Mouse (Mus musculus): Measurements from ENCODE around the gene Clec4n.
"Not testable (repeated sequence)": the region's sequence is repeated elsewhere in the genome, so short reads cannot be mapped to it uniquely, and the experiment has no call there.

Clec4n gene

GRCm38 (mm10) chr6:123279443-123279842, 49.8 kb downstream of the Clec4n start:
- TF ChIP-seq NANOG (IDR thresholded peaks at IDR 0.05; ENCODE audit: borderline replicate concordance, low read length) (no peak), CTCF (conservative IDR thresholded peaks at IDR 0.05; ENCODE audit: low read length) (no peak), POU5F1 (IDR thresholded peaks at IDR 0.05; ENCODE audit: borderline replicate concordance, low read length) (no peak)
- peaks cover 19% of the 10 kb centered on the region for H3K9me3 ChIP-seq (ENCODE audit: low read length)
- H3K4me3 ChIP-seq (replicated peaks; ENCODE audit: low read length), result no peak overlapping the region
- no peaks in the 10 kb centered on the region for H3K36me3 ChIP-seq (ENCODE audit: insufficient read depth, low read length)
- H3K27me3 ChIP-seq (ENCODE audit: insufficient read depth, low read length), result no peaks in the 10 kb centered on the region
- H3K4me1 ChIP-seq (replicated peaks; ENCODE audit: low read depth, low read length), result no peaks in the 10 kb centered on the region

- no peak for TF ChIP-seq NANOG (IDR thresholded peaks at IDR 0.05; ENCODE audit: borderline replicate concordance, low read length)
- TF ChIP-seq CTCF (conservative IDR thresholded peaks at IDR 0.05; ENCODE audit: low read length), result no peak
- no peak for TF ChIP-seq POU5F1 (IDR thresholded peaks at IDR 0.05; ENCODE audit: borderline replicate concordance, low read length)
- peaks cover 4% of the 10 kb centered on the region; the same call in 1 of the 2 replicates for H3K4me1 ChIP-seq (replicated peaks; ENCODE audit: low read depth, low read length)
- H3K9me3 ChIP-seq (ENCODE audit: low read length), result no peaks in the 10 kb centered on the region
- no peaks in the 10 kb centered on the region for H3K36me3 ChIP-seq (ENCODE audit: insufficient read depth, low read length)
- no peak overlapping the region for H3K4me3 ChIP-seq (replicated peaks; ENCODE audit: low read length)
- H3K27me3 ChIP-seq (ENCODE audit: insufficient read depth, low read length), result no peaks in the 10 kb centered on the region
These were observed 56.7 kb downstream of the Clec4n start for GRCm38 (mm10) chr6:123286311-123286710.

GRCm38 (mm10) chr6:123288931-123289330, 59.3 kb downstream of the Clec4n start:
- Histone ChIP-seq H3K36me3 (ENCODE audit: insufficient read depth, low read length) (no peaks in the 10 kb centered on the region), H3K9me3 (ENCODE audit: low read length) (peaks cover 6% of the 10 kb centered on the region; the same call in 1 of the 2 replicates), H3K4me1 (replicated peaks; ENCODE audit: low read depth, low read length) (peaks cover 4% of the 10 kb centered on the region; the same call in 1 of the 2 replicates), H3K27me3 (ENCODE audit: insufficient read depth, low read length) (no peaks in the 10 kb centered on the region), H3K4me3 (replicated peaks; ENCODE audit: low read length) (no peak overlapping the region)
- no peak for TF ChIP-seq NANOG (IDR thresholded peaks at IDR 0.05; ENCODE audit: borderline replicate concordance, low read length)
- TF ChIP-seq CTCF (conservative IDR thresholded peaks at IDR 0.05; ENCODE audit: low read length), result no peak
- TF ChIP-seq POU5F1 (IDR thresholded peaks at IDR 0.05; ENCODE audit: borderline replicate concordance, low read length), result no peak

- TF ChIP-seq POU5F1 (IDR thresholded peaks at IDR 0.05; ENCODE audit: borderline replicate concordance, low read length), result no peak
- Histone ChIP-seq H3K9me3 (ENCODE audit: low read length) (peaks cover 6% of the 10 kb centered on the region; the same call in 1 of the 2 replicates), H3K27me3 (ENCODE audit: insufficient read depth, low read length) (no peaks in the 10 kb centered on the region), H3K36me3 (ENCODE audit: insufficient read depth, low read length) (no peaks in the 10 kb centered on the region), H3K4me1 (replicated peaks; ENCODE audit: low read depth, low read length) (peaks cover 4% of the 10 kb centered on the region; the same call in 1 of the 2 replicates), H3K4me3 (replicated peaks; ENCODE audit: low read length) (no peak within 1 kb of the TSS)
These were observed 60.1 kb downstream of the Clec4n start, which contains the start of gene Clec4e for GRCm38 (mm10) chr6:123289753-123290152. TSS of gene Clec4e (minus strand) at chr6:123289870.

- H3K36me3 ChIP-seq (ENCODE audit: insufficient read depth, low read length), result no peaks in the 10 kb centered on the region
- H3K9me3 ChIP-seq (ENCODE audit: low read length), result peaks cover 6% of the 10 kb centered on the region; the same call in 1 of the 2 replicates
- H3K4me1 ChIP-seq (replicated peaks; ENCODE audit: low read depth, low read length), result peaks cover 4% of the 10 kb centered on the region; the same call in 1 of the 2 replicates
- TF ChIP-seq POU5F1 (IDR thresholded peaks at IDR 0.05; ENCODE audit: borderline replicate concordance, low read length) (no peak), CTCF (conservative IDR thresholded peaks at IDR 0.05; ENCODE audit: low read length) (no peak), NANOG (IDR thresholded peaks at IDR 0.05; ENCODE audit: borderline replicate concordance, low read length) (no peak)
- no peak overlapping the region for H3K4me3 ChIP-seq (replicated peaks; ENCODE audit: low read length)
- H3K27me3 ChIP-seq (ENCODE audit: insufficient read depth, low read length), result no peaks in the 10 kb centered on the region
These were observed 63.2 kb downstream of the Clec4n start for GRCm38 (mm10) chr6:123292751-123293400.

- H3K36me3 ChIP-seq (ENCODE audit: insufficient read depth, low read length); H3K27me3 ChIP-seq (ENCODE audit: insufficient read depth, low read length); H3K9me3 ChIP-seq (ENCODE audit: low read length): not testable (repeated sequence)
These were observed 63.9 kb downstream of the Clec4n start for GRCm38 (mm10) chr6:123293509-123293908.

More at GRCm38 (mm10) chr6:123293509-123293908, 63.9 kb downstream of the Clec4n start:
- H3K4me1 ChIP-seq (replicated peaks; ENCODE audit: low read depth, low read length); H3K4me3 ChIP-seq (replicated peaks; ENCODE audit: low read length): not testable (repeated sequence)
